Mouse (Mus musculus) thymus, adult 18-20 months (tissue): ENCODE results near the gene Ptx4.
"Not testable (repeated sequence)": the region's sequence is repeated elsewhere in the genome, so short reads cannot be mapped to it uniquely, and the experiment has no call there.

Experiments used
- DNase-seq, 2 experiments: peaks; one replicate each; pipeline ENCODE4 v3.0.0; 2022; ENCODE audit warnings: mixed read lengths in 2 of 2

Gene Ptx4

GRCm38 (mm10) chr17:25115664-25116432, 4.7 kb upstream of the Ptx4 start, which contains the start of gene Telo2:
Telo2 (minus strand) TSS chr17:25115967.
- DNase-seq: peak; percentile 79 to 85

GRCm38 (mm10) chr17:25117263-25117662, 3.3 kb upstream of the Ptx4 start:
- no peak for DNase-seq

GRCm38 (mm10) chr17:25123979-25124378, 3.4 kb downstream of the Ptx4 start:
- DNase-seq: no peak

GRCm38 (mm10) chr17:25125442-25126060, 5.0 kb downstream of the Ptx4 start:
- DNase-seq: not testable (repeated sequence)

DNA sequence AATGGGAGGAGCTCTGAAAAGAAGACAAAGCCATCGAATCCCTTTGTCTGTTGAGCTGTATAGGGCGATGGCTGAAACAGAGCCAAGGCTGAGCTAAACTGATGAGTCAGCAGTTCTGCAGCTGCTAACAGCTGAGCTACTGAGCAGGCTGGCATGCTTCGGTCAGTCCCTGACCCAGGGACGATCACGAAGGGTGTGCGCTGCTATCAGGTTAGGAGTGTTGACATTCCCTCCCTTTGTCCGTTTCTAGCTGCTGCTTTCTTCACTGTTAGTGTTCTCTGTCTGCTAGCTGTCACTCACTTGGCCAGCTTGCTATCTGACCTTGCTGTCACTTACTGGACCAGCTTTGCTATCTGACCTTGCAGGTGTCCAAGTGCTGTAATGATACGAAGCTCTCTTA, 6.5 kb downstream of the Ptx4 start:
- DNase-seq: no peak

GRCm38 (mm10) chr17:25127681-25128080, 7.1 kb downstream of the Ptx4 start:
- no peak for DNase-seq

DNA sequence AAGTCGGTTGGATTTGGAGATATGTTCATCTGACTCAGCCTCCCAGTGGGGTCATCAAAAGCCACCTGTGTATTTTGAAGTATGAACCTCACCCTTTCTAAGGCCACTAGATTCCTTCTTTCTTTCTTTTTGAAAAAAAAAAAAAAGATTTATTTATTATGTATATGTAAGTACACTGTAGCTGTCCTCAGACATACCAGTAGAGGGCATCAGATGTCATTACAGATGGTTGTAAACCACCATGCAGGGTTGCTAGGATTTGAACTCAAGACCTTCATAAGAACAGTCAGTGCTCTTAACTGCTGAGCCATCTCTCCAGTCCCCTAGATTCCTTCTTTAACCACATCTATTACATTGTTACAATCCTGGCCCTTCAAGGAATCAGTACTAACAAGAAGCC, 9.5 kb downstream of the Ptx4 start:
- DNase-seq: no peak

GRCm38 (mm10) chr17:25133275-25133698, 12.7 kb downstream of the Ptx4 start, which contains the start of gene Clcn7:
Clcn7 (plus strand) TSS chr17:25133391.
- DNase-seq: peak; percentile 77 to 84

- DNase-seq: no peak
These were observed 15.1 kb downstream of the Ptx4 start for GRCm38 (mm10) chr17:25135622-25136021.

DNA sequence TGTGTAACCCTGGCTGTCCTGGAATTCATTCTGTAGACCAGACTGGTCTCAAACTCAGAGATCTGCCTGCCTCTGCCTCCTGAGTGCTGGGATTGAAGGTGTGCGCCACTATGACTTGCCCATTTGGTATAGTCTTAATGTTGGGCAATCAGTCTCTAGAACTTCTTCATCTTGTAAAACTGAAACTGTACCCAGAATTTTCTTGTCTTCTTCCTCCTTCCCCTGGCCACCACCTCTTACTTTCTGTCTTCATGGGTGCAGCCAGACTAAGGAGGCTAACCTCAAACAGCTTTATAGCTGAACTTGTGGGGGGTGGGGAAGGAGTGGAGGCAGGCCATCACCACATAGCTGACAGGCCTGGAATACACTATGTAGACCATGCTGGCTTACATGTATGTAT, 18.2 kb downstream of the Ptx4 start:
- DNase-seq: no peak

DNA sequence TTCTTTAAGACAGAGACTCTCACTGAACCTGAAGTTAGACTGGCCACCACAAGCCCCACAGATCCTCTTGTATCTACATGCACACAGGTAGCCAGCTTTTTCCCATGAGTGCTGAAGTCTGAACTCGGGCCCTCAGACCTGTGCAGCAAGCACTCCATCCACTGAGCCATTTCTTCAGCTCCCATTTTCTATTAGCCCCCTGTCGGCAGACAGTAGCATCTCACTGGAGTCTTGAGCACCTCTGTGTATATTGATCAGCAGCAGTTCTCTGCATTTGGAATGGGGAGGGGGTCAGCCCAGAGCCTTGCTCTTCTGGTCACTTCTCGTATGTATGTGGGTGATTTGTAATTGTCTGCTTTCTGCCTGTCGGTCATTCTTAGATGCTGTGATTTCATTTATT, 19.4 kb downstream of the Ptx4 start:
- DNase-seq: no peak

DNA sequence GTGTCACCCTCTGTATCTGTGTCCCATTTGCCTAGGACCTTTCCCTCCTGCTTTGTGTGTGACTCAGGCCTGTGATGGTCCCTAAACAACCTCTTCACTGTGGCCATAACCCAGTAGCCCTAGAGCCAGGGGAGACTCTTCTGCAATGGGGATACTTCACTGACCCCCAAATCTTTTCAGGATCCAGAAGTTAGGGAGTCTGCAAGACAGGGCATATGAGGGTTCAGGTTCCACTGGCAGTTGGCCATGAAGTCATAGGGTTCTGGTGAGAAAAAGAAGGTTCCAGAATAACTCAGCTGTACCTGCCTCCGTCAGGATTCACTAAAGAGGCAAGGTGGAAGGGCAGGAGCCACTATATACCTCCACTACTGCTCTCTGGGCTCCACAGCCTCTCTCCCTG, 41.6 kb downstream of the Ptx4 start, which contains the start of gene Ccdc154:
Ccdc154 (plus strand) TSS at position 301 of the 400 bp plus-strand sequence.
- DNase-seq: no peak

GRCm38 (mm10) chr17:25163387-25163786, 42.8 kb downstream of the Ptx4 start:
- DNase-seq: no peak

GRCm38 (mm10) chr17:25164770-25165169, 44.2 kb downstream of the Ptx4 start:
- no peak for DNase-seq

DNA sequence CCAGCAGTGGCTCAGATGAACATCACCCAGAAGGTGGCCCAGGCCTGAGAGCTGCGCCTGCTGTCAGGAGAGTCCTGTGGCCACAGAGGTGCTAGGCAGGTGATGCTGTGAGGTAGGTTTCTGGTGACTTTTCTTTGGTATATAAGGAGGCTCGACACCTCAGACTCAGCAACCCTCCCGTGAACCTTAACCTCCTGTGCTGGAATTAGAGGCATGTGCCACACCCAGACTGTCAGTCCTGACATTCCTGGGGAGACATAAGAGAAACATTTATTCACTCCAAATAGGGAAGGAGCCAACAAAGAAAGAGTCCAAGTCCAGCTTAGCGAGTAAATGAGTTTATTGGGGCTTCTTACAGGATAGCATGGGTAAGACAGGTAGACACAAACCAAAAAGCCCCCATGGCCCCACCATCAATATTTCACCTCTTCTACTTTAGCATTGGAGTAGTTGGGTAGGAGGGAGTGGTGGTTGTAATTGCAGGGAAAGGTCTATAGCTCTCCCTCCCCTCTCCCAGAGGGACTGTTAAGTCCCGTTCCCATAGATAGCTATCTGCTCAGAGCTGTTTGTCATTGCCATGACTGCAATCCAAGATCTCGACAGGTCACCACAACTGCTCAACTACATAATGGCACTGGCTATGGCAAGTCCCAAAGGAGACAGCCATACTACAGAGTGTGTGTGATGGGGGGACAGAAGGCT, 45.6 kb downstream of the Ptx4 start:
- no peak for DNase-seq

DNA sequence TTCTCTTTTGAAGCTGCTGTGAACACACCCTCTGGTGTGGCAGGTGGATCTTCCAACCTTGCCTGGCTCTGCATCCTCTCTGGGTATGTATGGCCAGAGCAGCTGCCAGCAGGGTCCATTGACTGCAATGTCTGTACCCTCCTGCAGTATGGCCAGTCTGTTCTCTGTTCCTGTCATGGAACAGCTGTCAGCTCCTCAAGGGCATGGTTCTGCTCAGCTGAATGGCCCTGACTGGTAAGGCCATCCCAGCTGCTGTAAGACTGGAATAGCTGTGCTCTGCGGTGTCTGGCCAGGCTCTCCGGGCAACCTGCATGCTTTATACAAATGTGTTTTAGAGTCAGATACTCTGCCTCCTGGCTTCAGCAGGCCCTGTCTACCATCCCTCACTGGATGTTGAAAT, 49.1 kb downstream of the Ptx4 start:
- DNase-seq: no peak

GRCm38 (mm10) chr17:25172558-25172957, 52.0 kb downstream of the Ptx4 start:
- DNase-seq: no peak
